Mouse (Mus musculus) small intestine, adult 2 months (tissue): ENCODE measurements at regions not wholly inside any gene's neighbourhood (a gene's known extent, or its start where the extent isn't known, plus 50 kb on each side); places are given as distances from the start of the nearest gene placed in this dataset.

Source experiments
- H3K27ac ChIP-seq: fragments of 200-500 bp; 2 replicates; pipeline ENCODE4 v1.5.1; 2012; ENCODE audit warnings: low read depth, low read length, control low read depth, inconsistent platforms; ENCODE audit not compliant: insufficient read depth
- H3K27me3 ChIP-seq: fragments of 200-500 bp; 2 replicates; pipeline ENCODE4 v1.6.1; 2012; ENCODE audit warnings: mild to moderate bottlenecking, moderate library complexity, low read length, inconsistent platforms; ENCODE audit not compliant: control insufficient read depth, insufficient read depth
- H3K36me3 ChIP-seq: fragments of 200-500 bp; 2 replicates; pipeline ENCODE4 v1.6.1; 2012; ENCODE audit warnings: mild to moderate bottlenecking, low read length, control low read depth, inconsistent platforms; ENCODE audit not compliant: control insufficient read depth, insufficient read depth
- H3K4me1 ChIP-seq: fragments of 200-500 bp; 2 replicates; pipeline ENCODE4 v1.6.1; 2012; ENCODE audit warnings: low read length, inconsistent platforms, mixed read lengths; ENCODE audit not compliant: control insufficient read depth, insufficient read depth, insufficient read length
- H3K4me3 ChIP-seq: fragments of 200-500 bp; 2 replicates; pipeline ENCODE4 v1.5.1; 2012; ENCODE audit warnings: low read depth, mild to moderate bottlenecking, control low read depth, inconsistent platforms, low read length, moderate library complexity
- CTCF ChIP-seq: fragments of 200-500 bp; IDR thresholded peaks from 2 replicates; pipeline ENCODE4 v1.5.1; 2012; ENCODE audit warnings: low read depth, mild to moderate bottlenecking, control low read depth, inconsistent platforms, low read length, moderate library complexity, mixed read lengths; ENCODE audit not compliant: insufficient replicate concordance, insufficient read length; ENCODE audit errors: extremely low read depth
- POLR2A ChIP-seq: fragments of 200-500 bp; IDR thresholded peaks from 2 replicates; pipeline ENCODE4 v1.6.1; 2012; ENCODE audit warnings: low read depth, mild to moderate bottlenecking, control low read depth, inconsistent platforms, low read length, moderate library complexity
- WGBS: fragments of 180-500 bp; shearing (Covaris S2); methylation state at CpG from one replicate; pipeline ENCODE4 v1.1.7; 2018; 5-methylcytosine and 5-hydroxymethylcytosine counted together

GRCm38 (mm10) chr7:113156366-113156765, 50.9 kb upstream of the Arntl start:
- no peaks in the 10 kb centered on the region for H3K27me3 ChIP-seq
- no peak overlapping the region for H3K4me3 ChIP-seq
- H3K27ac ChIP-seq: no peak overlapping the region
- 75% methylated on average over 5 of the region's 5 CpGs for WGBS
- H3K36me3 ChIP-seq: no peaks in the 10 kb centered on the region
- H3K4me1 ChIP-seq: no peaks in the 10 kb centered on the region
- TF ChIP-seq CTCF (no peak), POLR2A (no peak)

GRCm38 (mm10) chr7:113156861-113157747, 50.2 kb upstream of the Arntl start:
- H3K27ac ChIP-seq: no peak overlapping the region
- no peaks in the 10 kb centered on the region for H3K27me3 ChIP-seq
- H3K4me1 ChIP-seq: no peaks in the 10 kb centered on the region
- TF ChIP-seq POLR2A: no peak
- no peak for TF ChIP-seq CTCF
- H3K4me3 ChIP-seq: no peak overlapping the region
- WGBS: 76% methylated on average over 12 of the region's 12 CpGs
- H3K36me3 ChIP-seq: no peaks in the 10 kb centered on the region
